Mouse (Mus musculus) right cerebral cortex, adult 18-20 months (tissue): ENCODE measurements around the gene Aqp6.

Experiments
- DNase-seq: peaks from one replicate; pipeline ENCODE4 v3.0.0; 2022; ENCODE audit warnings: mixed read lengths

The Aqp6 gene

GRCm38 (mm10) chr15:99649067-99649761 is 48.0 kb downstream of the Aqp6 start:
- DNase-seq = no peak

GRCm38 (mm10) chr15:99650304-99650703 is 49.1 kb downstream of the Aqp6 start:
- DNase-seq = no peak

DNA sequence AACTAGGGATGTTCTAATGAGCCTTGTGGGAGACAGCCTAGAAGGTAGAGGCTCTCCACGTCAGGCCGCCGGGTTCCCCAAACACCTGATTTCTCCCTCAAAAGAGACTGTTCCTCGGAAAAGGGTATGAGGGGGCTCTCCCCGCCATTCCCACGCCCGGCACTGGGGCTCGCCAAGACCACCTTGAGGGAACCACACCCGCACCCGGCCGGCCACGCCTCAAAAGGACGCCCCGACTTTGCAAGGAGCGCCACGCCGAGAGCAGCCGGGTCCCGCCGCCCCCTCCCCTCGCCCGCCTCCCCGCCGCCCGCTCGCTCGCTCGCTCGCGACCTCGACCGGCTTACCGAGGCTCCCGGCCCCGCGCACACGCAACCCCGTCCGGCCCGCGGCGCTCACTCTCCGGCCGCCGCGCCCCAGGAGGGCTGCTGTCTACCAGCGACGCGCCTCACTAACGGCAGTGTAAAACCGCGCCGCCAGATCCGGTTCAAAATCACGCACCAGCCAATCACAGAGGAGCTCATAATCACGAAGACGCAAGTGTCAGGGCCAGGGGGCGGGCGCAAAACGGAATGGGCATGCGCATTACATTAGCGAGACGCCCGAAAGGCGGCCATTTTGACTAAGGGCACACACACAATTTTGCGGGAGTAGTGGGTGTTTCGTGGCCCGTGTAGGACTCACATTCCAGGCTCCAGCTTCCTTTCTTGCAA is 50.1 kb downstream of the Aqp6 start, which contains the start of gene Racgap1:
TSS of gene Racgap1 (minus strand) at position 494 of the 710 bp plus-strand sequence.
- DNase-seq = peak; percentile 97

- DNase-seq = no peak
These were observed 51.0 kb downstream of the Aqp6 start for GRCm38 (mm10) chr15:99651984-99652872.

- no peak for DNase-seq
These were observed 52.1 kb downstream of the Aqp6 start for GRCm38 (mm10) chr15:99653291-99653690.

DNA sequence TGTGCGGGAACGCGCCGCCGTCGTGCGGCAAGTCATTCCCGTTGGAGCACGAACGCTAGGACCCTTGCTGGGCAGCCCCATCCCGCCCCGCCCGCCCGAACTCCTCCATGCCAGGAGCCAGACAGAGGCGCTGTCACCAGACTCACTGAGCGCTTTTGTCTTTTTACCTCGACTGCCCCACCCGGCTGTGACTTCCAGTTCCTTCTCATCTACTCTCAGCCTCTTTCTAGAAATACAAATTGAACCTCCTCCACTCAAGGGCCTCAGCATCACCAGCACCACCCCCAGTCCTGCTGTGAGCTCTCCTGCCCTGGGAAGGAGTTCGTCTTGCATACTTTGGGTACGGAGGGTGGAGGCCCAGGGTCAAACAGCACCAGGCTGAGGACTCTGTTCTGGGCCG is 52.7 kb downstream of the Aqp6 start:
- DNase-seq = peak; percentile 46
